Mouse (Mus musculus) kidney, adult 2 months (tissue): ENCODE results near the gene Miox. TPM values are rescaled to one million over a fixed set of nuclear protein-coding genes. Genes with fewer than 3 reads are reported as not detected.

ENCODE experiments used
- DNase-seq: peaks from one replicate; pipeline ENCODE4 v3.0.0; 2021
- H3K27ac ChIP-seq: fragments of 200-500 bp; 2 replicates; pipeline ENCODE4 v1.5.1; 2012; ENCODE audit warnings: low read depth, low read length, control low read depth, inconsistent platforms; ENCODE audit not compliant: insufficient read depth
- H3K27me3 ChIP-seq: fragments of 200-500 bp; replicated peaks from 2 replicates; pipeline ENCODE4 v1.6.1; 2012; ENCODE audit warnings: mild to moderate bottlenecking, moderate library complexity, low read length, inconsistent platforms; ENCODE audit not compliant: control insufficient read depth, insufficient read depth
- H3K36me3 ChIP-seq: fragments of 200-500 bp; 2 replicates; pipeline ENCODE4 v1.6.1; 2012; ENCODE audit warnings: mild to moderate bottlenecking, moderate library complexity, low read length, inconsistent platforms; ENCODE audit not compliant: control insufficient read depth, insufficient read depth
- H3K4me1 ChIP-seq: fragments of 200-500 bp; 2 replicates; pipeline ENCODE4 v1.6.1; 2011; ENCODE audit warnings: low read length; ENCODE audit not compliant: control insufficient read depth, insufficient read depth
- H3K4me3 ChIP-seq: fragments of 200-500 bp; 2 replicates; pipeline ENCODE4 v1.5.1; 2011; ENCODE audit warnings: mild to moderate bottlenecking, low read depth, low read length, control low read depth; ENCODE audit not compliant: insufficient read depth
- CTCF ChIP-seq: fragments of 200-500 bp; conservative IDR thresholded peaks from 2 replicates; pipeline ENCODE4 v1.5.1; 2011; ENCODE audit warnings: low read depth, mild to moderate bottlenecking, control low read depth, low read length, moderate library complexity, mixed read lengths; ENCODE audit not compliant: insufficient read depth, insufficient read length
- POLR2A ChIP-seq: fragments of 200-500 bp; IDR thresholded peaks from one replicate; pipeline ENCODE4 v1.6.1; 2011; ENCODE audit warnings: low read depth, low read length, control low read depth
- WGBS: fragments of 180-500 bp; shearing (Covaris S2); methylation state at CpG from one replicate; pipeline ENCODE4 v1.1.7; 2018; 5-methylcytosine and 5-hydroxymethylcytosine counted together
- polyA plus RNA-seq: library from polyadenylated mRNA; depleted of rRNA; stranded (reverse); fragments of >200 nt; gene quantifications from 2 replicates; pipeline ENCODE4 v1.2.3, GENCODE M21; 2012

Gene Miox
- polyA plus RNA-seq, 1 experiment = 7,787 TPM

- peak overlapping the region; percentile 97 for H3K4me3 ChIP-seq
Measured at GRCm38 (mm10) chr15:89356372-89356771, 22.2 kb downstream of the Miox start.

DNA sequence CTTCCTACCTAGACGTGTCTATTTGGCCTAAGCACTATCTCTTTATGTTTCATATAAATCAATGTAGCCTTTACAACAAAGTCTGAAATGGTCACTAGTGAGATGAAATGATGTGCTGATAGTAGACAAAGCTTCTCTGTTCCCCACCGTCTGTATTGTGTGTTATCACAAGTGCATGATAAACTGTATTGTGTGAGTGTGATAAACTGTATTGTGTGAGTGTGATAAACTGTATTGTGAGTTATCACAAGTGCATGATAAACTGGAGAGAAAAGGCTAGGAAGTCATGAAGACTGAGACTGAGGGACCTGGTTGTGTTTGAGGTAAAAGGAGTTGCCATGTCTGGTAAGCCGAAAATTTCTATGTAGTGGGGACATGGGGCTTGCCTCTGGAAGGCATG is 24.6 kb downstream of the Miox start:
- Histone ChIP-seq H3K4me1 (peaks cover 7% of the 10 kb centered on the region; the same call in 1 of the 2 replicates), H3K36me3 (no peaks in the 10 kb centered on the region), H3K4me3 (no peak overlapping the region), H3K27ac (no peak overlapping the region), H3K27me3 (no peaks in the 10 kb centered on the region)
- TF ChIP-seq POLR2A (no peak), CTCF (no peak)
- no peak for DNase-seq
- 81% methylated on average over 3 of the region's 3 CpGs for WGBS

More at GRCm38 (mm10) chr15:89356372-89356771, 22.2 kb downstream of the Miox start:
- Histone ChIP-seq H3K4me1 (peaks cover 7% of the 10 kb centered on the region; the same call in 1 of the 2 replicates), H3K27ac (peak overlapping the region; percentile 82; the same call in 1 of the 2 replicates), H3K27me3 (no peaks in the 10 kb centered on the region), H3K36me3 (peaks cover 3% of the 10 kb centered on the region; the same call in 1 of the 2 replicates)
- WGBS = 0% methylated on average over 15 of the region's 15 CpGs
- TF ChIP-seq POLR2A (no peak), CTCF (no peak)
- DNase-seq = peak; percentile 75

GRCm38 (mm10) chr15:89363051-89363450 is 28.9 kb downstream of the Miox start:
- TF ChIP-seq CTCF (no peak), POLR2A (no peak)
- H3K27me3 ChIP-seq = no peaks in the 10 kb centered on the region
- no peaks in the 10 kb centered on the region for H3K36me3 ChIP-seq
- no peak overlapping the region for H3K27ac ChIP-seq
- H3K4me3 ChIP-seq = no peak overlapping the region
- H3K4me1 ChIP-seq = no peaks in the 10 kb centered on the region
- WGBS = 86% methylated on average over 7 of the region's 7 CpGs
- no peak for DNase-seq

DNA sequence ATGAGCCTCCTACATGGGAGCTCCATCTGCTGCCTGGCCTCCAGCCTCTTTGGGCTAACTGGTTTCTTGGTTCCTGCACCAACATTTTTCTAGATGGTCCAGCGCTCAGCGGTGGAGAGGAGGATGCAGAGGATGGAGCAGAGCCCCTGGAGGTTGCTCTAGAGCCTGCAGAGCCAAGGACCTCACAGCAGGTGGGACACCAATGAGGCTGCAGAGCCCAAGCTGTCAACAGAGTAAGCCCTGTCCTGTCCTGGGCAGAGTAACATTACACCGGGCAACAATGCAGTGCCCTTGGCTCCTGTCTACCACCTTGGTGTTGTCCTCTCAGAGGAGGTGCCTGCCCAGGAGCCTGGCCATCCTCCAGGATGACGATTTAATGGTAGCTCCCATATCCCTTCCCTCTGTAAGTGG is 30.9 kb downstream of the Miox start:
- 95% methylated on average over 4 of the region's 4 CpGs for WGBS
- no peak overlapping the region for H3K27ac ChIP-seq
- TF ChIP-seq CTCF = no peak
- no peak for TF ChIP-seq POLR2A
- H3K27me3 ChIP-seq = no peaks in the 10 kb centered on the region
- no peak overlapping the region for H3K4me3 ChIP-seq
- H3K4me1 ChIP-seq = no peaks in the 10 kb centered on the region
- DNase-seq = no peak
- no peaks in the 10 kb centered on the region for H3K36me3 ChIP-seq

DNA sequence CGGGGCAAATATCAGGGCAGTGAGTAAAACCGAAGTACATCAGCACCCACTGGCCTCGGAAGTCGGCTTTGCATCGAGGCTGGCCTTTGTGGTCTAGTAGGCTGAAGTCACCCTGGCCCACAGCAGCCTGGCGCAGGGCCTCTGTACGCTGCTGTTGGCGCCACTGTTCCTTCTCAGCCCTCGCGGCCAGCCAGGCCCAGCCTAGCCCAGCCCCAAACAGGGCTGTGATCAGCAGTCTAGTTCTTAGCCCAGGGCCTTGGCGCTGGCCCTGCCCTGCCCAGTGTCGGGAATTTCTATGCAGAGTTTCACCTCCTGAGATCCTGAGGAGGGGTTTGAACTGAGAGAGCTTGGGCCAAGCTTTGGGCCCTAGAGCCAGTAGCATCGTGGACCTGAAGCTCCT is 37.9 kb downstream of the Miox start:
- WGBS = 85% methylated on average over 13 of the region's 13 CpGs
- Histone ChIP-seq H3K4me3 (no peak overlapping the region), H3K4me1 (peaks cover 7% of the 10 kb centered on the region; the same call in 1 of the 2 replicates), H3K36me3 (no peaks in the 10 kb centered on the region; the same call in 1 of the 2 replicates), H3K27ac (no peak overlapping the region), H3K27me3 (no peaks in the 10 kb centered on the region)
- no peak for DNase-seq
- TF ChIP-seq POLR2A = no peak
- no peak for TF ChIP-seq CTCF

DNA sequence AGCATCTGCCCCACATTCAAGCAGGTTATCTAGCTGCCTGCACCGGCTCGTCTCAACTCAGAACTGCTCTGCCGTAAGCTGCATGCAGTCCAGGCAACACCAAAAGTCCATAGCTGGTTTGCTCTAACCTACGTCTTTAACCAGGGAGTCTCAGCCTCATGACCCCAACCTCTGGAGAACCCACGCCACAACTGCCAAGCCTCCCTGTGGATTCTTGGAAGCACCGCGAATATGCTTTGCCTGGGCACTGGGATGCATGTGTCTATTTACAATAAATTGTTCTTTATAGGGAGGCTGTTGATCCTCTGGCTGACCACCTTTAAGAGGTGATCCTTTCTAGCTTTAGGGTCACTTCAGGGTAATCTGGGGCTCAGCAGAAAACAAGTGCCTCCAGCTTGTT is 38.3 kb downstream of the Miox start:
- peaks cover 7% of the 10 kb centered on the region; the same call in 1 of the 2 replicates for H3K4me1 ChIP-seq
- DNase-seq = no peak
- 0 out of 2 replicates have a peak overlapping the region, but pooled peaks have one; percentile 76 for H3K4me3 ChIP-seq
- WGBS = 76% methylated on average over 7 of the region's 7 CpGs
- no peak overlapping the region for H3K27ac ChIP-seq
- H3K36me3 ChIP-seq = no peaks in the 10 kb centered on the region; the same call in 1 of the 2 replicates
- H3K27me3 ChIP-seq = no peaks in the 10 kb centered on the region
- TF ChIP-seq CTCF (no peak), POLR2A (no peak)

DNA sequence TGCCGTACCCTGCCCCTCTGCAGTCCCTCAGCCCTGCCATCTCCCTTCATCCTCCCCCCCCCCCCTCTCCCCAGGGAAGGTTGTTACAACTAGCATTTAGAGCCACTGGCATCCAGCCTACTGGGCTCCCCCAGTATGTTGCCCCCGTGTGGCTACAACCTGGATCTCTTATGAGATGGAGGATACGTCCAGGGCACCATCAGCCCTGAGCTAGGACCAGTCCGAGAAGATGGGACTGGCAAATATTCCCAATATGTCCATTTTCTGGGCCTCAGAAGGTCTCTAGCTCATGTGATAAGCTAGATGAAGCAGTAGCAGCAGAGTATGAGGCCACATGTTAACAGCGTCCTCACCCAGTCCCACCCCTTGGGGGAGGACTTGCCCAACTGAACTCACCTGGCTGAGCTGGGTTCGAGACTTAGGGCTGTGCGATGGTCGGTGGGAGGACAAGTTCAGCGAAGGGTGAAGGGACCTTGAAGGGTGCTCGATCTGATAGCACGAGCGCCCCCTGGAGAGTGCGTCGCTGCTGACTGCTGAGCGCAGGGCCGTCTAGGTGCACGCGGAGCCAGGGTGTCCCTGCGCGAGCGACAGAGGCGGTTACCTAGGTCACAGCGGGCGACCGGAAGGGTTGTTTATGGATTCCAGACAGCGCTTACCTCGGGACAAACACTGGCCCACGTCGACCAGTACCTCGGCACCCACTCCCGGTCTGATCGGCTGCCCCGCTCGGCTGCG is 39.0 kb downstream of the Miox start:
- peak; percentile 91 for DNase-seq
- peak overlapping the region; percentile 87 for H3K27ac ChIP-seq
- TF ChIP-seq POLR2A (no peak), CTCF (peak; percentile 72)
- H3K36me3 ChIP-seq = no peaks in the 10 kb centered on the region; the same call in 1 of the 2 replicates
- H3K27me3 ChIP-seq = no peaks in the 10 kb centered on the region
- H3K4me3 ChIP-seq = peak overlapping the region; percentile 76
- peaks cover 7% of the 10 kb centered on the region; the same call in 1 of the 2 replicates for H3K4me1 ChIP-seq
- 2% methylated on average over 35 of the region's 35 CpGs for WGBS
